8 mouse cellular contexts compared by ENCODE assay signal in the genomic region with DNA sequence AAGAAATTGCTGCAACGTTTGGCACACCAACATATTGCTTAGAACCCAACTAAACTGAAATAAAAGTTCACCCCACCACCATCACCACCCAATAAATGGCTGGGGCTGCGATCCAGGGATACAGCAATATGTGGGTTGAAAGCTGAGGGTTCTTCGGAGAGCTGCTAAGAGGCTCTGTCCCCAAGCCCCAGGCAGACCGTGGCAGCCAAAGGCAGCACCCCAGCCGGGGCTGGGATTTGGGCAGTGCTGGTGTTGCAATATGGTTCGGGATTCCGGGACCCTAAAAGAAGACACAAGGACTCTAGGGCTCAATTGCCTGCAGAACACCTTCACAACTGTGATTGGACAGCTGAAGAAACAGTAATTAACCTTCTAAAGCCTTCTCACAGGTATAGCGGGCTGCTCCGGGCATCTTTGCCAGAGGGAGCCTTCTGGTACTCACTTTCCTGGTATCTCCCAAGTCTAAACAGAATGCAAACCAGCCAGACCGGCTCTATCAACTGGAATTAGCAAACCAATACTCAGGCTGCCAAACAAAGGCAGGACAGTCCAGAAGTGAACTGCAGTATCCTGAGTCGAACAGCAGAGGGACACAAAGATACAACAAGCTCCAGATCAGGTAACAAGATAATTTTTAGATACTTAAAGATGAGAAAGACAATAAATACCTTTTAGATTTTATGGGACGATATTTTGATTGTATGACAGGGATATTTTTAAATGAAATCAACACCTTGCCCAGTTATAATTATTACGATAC.
DNase-seq lines count a peak whose midpoint lies in the region; ATAC-seq and TF ChIP-seq lines count a peak whose summit lies in the region.

No protein-coding gene starts in this region.

- peak; percentile 77 for TF ChIP-seq CTCF in hindbrain, postnatal 0 days (IDR thresholded peaks at IDR 0.05; ENCODE audit: low read depth)

- H3K27me3 ChIP-seq in embryonic facial prominence, embryonic 11.5 days (ENCODE audit: control insufficient read depth, insufficient read depth, low read length) = no peaks in the 10 kb centered on the region
- H3K27me3 ChIP-seq in hindbrain, postnatal 0 days (ENCODE audit: insufficient read depth, low read length) = no peaks in the 10 kb centered on the region

- H3K4me2 ChIP-seq in embryonic facial prominence, embryonic 11.5 days (ENCODE audit: low read depth, low read length) = no peak overlapping the region
- H3K4me2 ChIP-seq in hindbrain, postnatal 0 days (ENCODE audit: low read depth, low read length) = no peak overlapping the region

- no peaks in the 10 kb centered on the region for H3K9me3 ChIP-seq in embryonic facial prominence, embryonic 11.5 days (replicated peaks; ENCODE audit: control insufficient read depth, low read length)
- no peaks in the 10 kb centered on the region for H3K9me3 ChIP-seq in hindbrain, postnatal 0 days (ENCODE audit: low read length)

- 42% methylated on average over 13 of the region's 13 CpGs for WGBS in embryonic facial prominence, embryonic 11.5 days
- 46% methylated on average over 13 of the region's 13 CpGs for WGBS in hindbrain, postnatal 0 days

- peak; percentile 36 for DNase-seq in gastrocnemius, adult 18-20 months (ENCODE audit: low spot score)
- DNase-seq in gastrocnemius, postnatal 25 days = no peak
- peak; percentile 78 for DNase-seq in 3T3-L1 (ENCODE audit: low read depth, low spot score)
- peak; percentile 40 for DNase-seq in adrenal gland, postnatal 14 days
- peak; percentile 74 for DNase-seq in embryonic facial prominence, embryonic 11.5 days (ENCODE audit: low spot score)
- peak; percentile 70 for DNase-seq in hindbrain, postnatal 0 days (ENCODE audit: low spot score)
- DNase-seq in lung, postnatal 36 days = peak; percentile 68
- peak; percentile 8 for DNase-seq in skeletal muscle tissue, adult 2 months (ENCODE audit: low read depth, low spot score)

- H3K4me3 ChIP-seq in embryonic facial prominence, embryonic 11.5 days (ENCODE audit: low read depth, low read length) = no peak overlapping the region
- H3K4me3 ChIP-seq in hindbrain, postnatal 0 days (ENCODE audit: low read length) = no peak overlapping the region

- H3K36me3 ChIP-seq in embryonic facial prominence, embryonic 11.5 days (replicated peaks; ENCODE audit: control insufficient read depth, insufficient read depth, low read depth, low read length) = no peaks in the 10 kb centered on the region
- H3K36me3 ChIP-seq in hindbrain, postnatal 0 days (ENCODE audit: insufficient read depth, low read length) = no peaks in the 10 kb centered on the region

- H3K4me1 ChIP-seq in embryonic facial prominence, embryonic 11.5 days (ENCODE audit: control insufficient read depth, insufficient read depth, low read length) = no peaks in the 10 kb centered on the region
- no peaks in the 10 kb centered on the region for H3K4me1 ChIP-seq in hindbrain, postnatal 0 days (ENCODE audit: insufficient read depth, low read length)

- ATAC-seq in embryonic facial prominence, embryonic 11.5 days (replicated peaks; ENCODE audit: insufficient number of reproducible peaks, low FRiP score, low TSS enrichment, low read depth) = no peak
- ATAC-seq in hindbrain, postnatal 0 days = 0 out of 2 replicates have a peak, but pooled peaks have one; percentile 58

- H3K9ac ChIP-seq in embryonic facial prominence, embryonic 11.5 days (replicated peaks; ENCODE audit: low read length) = no peak overlapping the region
- no peak overlapping the region for H3K9ac ChIP-seq in hindbrain, postnatal 0 days (replicated peaks; ENCODE audit: low read length)

- H3K27ac ChIP-seq in embryonic facial prominence, embryonic 11.5 days (replicated peaks; ENCODE audit: low read depth, low read length) = no peak overlapping the region
- H3K27ac ChIP-seq in hindbrain, postnatal 0 days = no peak overlapping the region
